Mouse (Mus musculus) cerebellum, adult 2 months (tissue): Measurements from ENCODE around the gene Zfp827.

Experiments used
- CTCF ChIP-seq: fragments of 200-500 bp; IDR thresholded peaks from 2 replicates; pipeline ENCODE4 v1.5.1; 2011; ENCODE audit warnings: low read depth, mild to moderate bottlenecking, control low read depth, low read length, moderate library complexity, borderline replicate concordance; ENCODE audit not compliant: insufficient read depth
- POLR2A ChIP-seq: fragments of 200-500 bp; IDR thresholded peaks from 2 replicates; pipeline ENCODE4 v1.6.1; 2011; ENCODE audit warnings: low read length, control low read depth, borderline replicate concordance; ENCODE audit not compliant: insufficient read depth

DNA sequence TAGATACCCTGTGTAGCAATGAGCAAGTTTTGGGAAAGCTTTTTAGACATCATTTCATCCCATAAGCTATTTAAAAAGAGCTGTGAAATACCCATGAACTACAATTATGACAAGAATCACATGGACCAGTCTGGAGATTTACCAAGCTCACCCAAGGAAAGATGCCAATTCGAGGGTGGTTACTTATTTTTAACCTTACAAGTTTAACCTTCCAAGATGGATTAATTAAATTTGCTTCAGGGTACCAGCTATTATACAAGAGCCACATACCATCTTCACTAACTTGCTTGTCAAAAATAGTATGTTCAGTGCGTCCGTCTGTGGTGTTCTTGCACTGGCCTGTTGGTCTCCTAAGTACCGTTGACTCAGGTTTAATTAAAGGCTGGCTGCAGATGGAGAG is 123.4 kb downstream of the Zfp827 start:
- TF ChIP-seq POLR2A (no peak), CTCF (no peak)
